Mouse (Mus musculus) stomach, embryonic 16.5 days (tissue): ENCODE results near the gene Pcp2. TPM values are rescaled to one million over a fixed set of nuclear protein-coding genes. Genes with fewer than 3 reads are reported as not detected.

Experiments
- ATAC-seq: fragments of 200-750 bp; cut with Nextera tagmentation; 2 replicates; pipeline ENCODE4 v1.8.0; 2017; ENCODE audit warnings: moderate number of reproducible peaks, moderate TSS enrichment; ENCODE audit not compliant: insufficient read depth, low FRiP score
- H3K27ac ChIP-seq: fragments of 300-500 bp; sonication (generic); 2 replicates; pipeline ENCODE4 v1.5.1; 2014; ENCODE audit warnings: low read length
- H3K27me3 ChIP-seq: fragments of 300-500 bp; sonication (generic); 2 replicates; pipeline ENCODE4 v1.6.1; 2014; ENCODE audit warnings: low read length, control low read depth, mixed read lengths; ENCODE audit not compliant: control insufficient read depth, insufficient read depth
- H3K36me3 ChIP-seq: fragments of 300-500 bp; sonication (generic); 2 replicates; pipeline ENCODE4 v1.6.1; 2014; ENCODE audit warnings: low read length; ENCODE audit not compliant: control insufficient read depth, insufficient read depth
- H3K4me1 ChIP-seq: fragments of 300-500 bp; sonication (generic); 2 replicates; pipeline ENCODE4 v1.6.1; 2014; ENCODE audit warnings: low read length, control low read depth, mixed read lengths; ENCODE audit not compliant: control insufficient read depth, insufficient read depth
- H3K4me2 ChIP-seq: fragments of 300-500 bp; sonication (generic); 2 replicates; pipeline ENCODE4 v1.6.1; 2014; ENCODE audit warnings: low read depth, low read length, mixed read lengths
- H3K4me3 ChIP-seq: fragments of 300-500 bp; sonication (generic); replicated peaks from 2 replicates; pipeline ENCODE4 v1.5.1; 2014; ENCODE audit warnings: mild to moderate bottlenecking, low read length
- H3K9ac ChIP-seq: fragments of 300-500 bp; sonication (generic); 2 replicates; pipeline ENCODE4 v1.6.1; 2014; ENCODE audit warnings: low read length
- H3K9me3 ChIP-seq: fragments of 300-500 bp; sonication (generic); replicated peaks from 2 replicates; pipeline ENCODE4 v1.6.1; 2016; ENCODE audit warnings: low read length, control low read depth; ENCODE audit not compliant: control insufficient read depth
- WGBS: fragments of 180-500 bp; shearing (Covaris S2); extraction: QIAGEN DNeasy Blood & Tissue Kit; methylation state at CpG from one replicate; pipeline ENCODE4 v1.1.7; 2014; 5-methylcytosine and 5-hydroxymethylcytosine counted together
- polyA plus RNA-seq: library from polyadenylated mRNA; unstranded; fragments of >200 nt; fragmentation: Nextera tagmentation; extraction: Ambion mirVana; gene quantifications from 2 replicates; pipeline ENCODE4 v1.2.1, GENCODE M21; 2015

Pcp2 gene
- polyA plus RNA-seq, 1 experiment from 2014 or later, result 0.19 TPM

- Histone ChIP-seq H3K9ac (no peak overlapping the region), H3K27me3 (no peaks in the 10 kb centered on the region), H3K9me3 (no peaks in the 10 kb centered on the region), H3K36me3 (no peaks in the 10 kb centered on the region), H3K27ac (no peak overlapping the region), H3K4me3 (no peak overlapping the region), H3K4me1 (no peaks in the 10 kb centered on the region), H3K4me2 (no peak overlapping the region)
- no peak for ATAC-seq
- 66% methylated on average over 11 of the region's 11 CpGs for WGBS
Measured at GRCm38 (mm10) chr8:3654726-3655508, 29.6 kb upstream of the Pcp2 start.

DNA sequence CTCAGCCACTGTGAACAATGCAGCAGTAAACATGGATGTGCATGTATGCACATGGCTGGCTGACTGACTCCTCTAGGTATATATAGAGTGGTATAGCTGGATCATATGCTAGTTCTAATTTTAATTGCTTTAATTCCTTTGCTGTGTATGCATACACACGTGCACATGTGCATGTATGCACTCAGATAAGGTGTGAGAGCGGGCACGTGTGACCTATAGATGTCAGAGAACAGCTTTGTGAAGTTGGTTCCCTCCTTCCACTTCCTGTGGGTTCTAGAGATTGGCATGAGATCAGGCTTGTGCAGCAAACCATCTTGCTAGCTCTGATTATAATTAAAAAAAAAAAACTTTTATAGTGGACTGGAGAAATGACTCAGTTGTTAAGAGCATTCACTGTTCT, 27.5 kb upstream of the Pcp2 start:
- no peak overlapping the region for H3K4me3 ChIP-seq
- no peak overlapping the region for H3K27ac ChIP-seq
- 64% methylated on average over 3 of the region's 3 CpGs for WGBS
- H3K4me2 ChIP-seq, result no peak overlapping the region
- H3K27me3 ChIP-seq, result no peaks in the 10 kb centered on the region
- no peak for ATAC-seq
- no peaks in the 10 kb centered on the region for H3K9me3 ChIP-seq
- no peaks in the 10 kb centered on the region for H3K4me1 ChIP-seq
- H3K9ac ChIP-seq, result no peak overlapping the region
- no peaks in the 10 kb centered on the region for H3K36me3 ChIP-seq

DNA sequence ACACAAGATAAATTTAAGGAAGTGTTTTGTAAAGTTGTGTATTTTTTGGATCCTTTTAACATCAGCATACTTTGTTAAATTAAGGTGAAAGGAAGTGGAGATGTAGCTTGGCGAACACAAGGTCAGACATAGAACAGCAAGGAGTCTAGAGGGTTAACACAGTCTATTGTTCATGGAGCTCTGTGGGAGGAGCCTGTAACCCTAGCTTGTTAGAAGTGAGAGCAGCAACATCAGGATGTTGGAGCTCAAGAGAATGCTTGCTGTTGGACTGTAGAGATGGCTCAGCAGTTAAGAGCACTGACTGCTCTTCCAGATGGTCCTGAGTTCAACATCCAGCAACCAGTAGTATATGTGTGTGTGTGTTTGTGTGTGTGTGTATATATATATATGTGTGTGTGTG, 23.6 kb upstream of the Pcp2 start:
- Histone ChIP-seq H3K4me2 (no peak overlapping the region), H3K4me1 (no peaks in the 10 kb centered on the region), H3K27ac (no peak overlapping the region), H3K4me3 (no peak overlapping the region), H3K9ac (no peak overlapping the region), H3K36me3 (no peaks in the 10 kb centered on the region), H3K27me3 (no peaks in the 10 kb centered on the region), H3K9me3 (no peaks in the 10 kb centered on the region)
- 47% methylated on average over 1 of the region's 1 CpGs for WGBS
- ATAC-seq, result no peak

DNA sequence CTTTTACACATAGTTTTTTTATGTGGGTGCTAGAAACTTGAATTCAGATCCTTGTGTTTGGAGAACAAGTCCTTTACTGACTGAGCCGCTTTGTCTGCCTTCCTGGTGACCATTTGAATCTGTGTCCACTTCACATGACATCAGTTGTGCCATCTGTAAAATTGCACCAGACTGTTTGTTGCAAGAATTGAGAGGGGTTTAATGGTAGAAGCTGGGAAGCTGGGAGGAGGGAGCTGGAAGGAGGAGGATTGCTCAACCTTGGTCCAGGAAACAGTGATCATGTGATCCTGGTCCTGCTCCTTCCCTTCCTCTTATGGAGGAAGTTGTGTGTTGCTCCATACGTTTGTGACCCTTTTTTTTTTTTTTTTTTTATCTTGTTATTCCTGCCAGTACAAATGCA, 22.9 kb upstream of the Pcp2 start:
- Histone ChIP-seq H3K9me3 (no peaks in the 10 kb centered on the region), H3K36me3 (no peaks in the 10 kb centered on the region), H3K27ac (no peak overlapping the region), H3K4me1 (no peaks in the 10 kb centered on the region), H3K9ac (no peak overlapping the region), H3K27me3 (no peaks in the 10 kb centered on the region), H3K4me3 (no peak overlapping the region), H3K4me2 (no peak overlapping the region)
- 54% methylated on average over 2 of the region's 2 CpGs for WGBS
- ATAC-seq, result no peak

DNA sequence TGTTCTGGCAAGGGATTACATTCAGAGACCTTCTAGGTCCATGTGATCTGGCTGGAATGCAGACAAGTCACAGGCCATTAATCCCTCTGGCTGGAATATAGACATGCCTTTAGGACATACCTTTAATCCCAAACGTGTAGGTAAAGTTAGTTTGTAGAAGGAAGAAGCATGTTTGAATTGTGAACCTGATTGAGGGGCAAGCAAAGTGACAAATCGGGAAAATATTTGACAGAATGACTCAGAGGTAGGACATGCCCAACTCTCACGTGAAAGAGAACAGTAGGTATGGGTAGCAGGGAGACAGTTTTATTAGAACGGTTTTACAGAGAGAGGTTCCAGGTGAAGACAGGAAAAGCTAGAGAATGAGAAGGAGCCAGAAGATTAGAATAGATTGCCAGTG, 22.2 kb upstream of the Pcp2 start:
- H3K4me3 ChIP-seq, result no peak overlapping the region
- H3K9ac ChIP-seq, result no peak overlapping the region
- no peaks in the 10 kb centered on the region for H3K36me3 ChIP-seq

GRCm38 (mm10) chr8:3646824-3647531, 21.6 kb upstream of the Pcp2 start:
- Histone ChIP-seq H3K4me2 (no peak overlapping the region), H3K9ac (no peak overlapping the region), H3K27me3 (no peaks in the 10 kb centered on the region), H3K9me3 (no peaks in the 10 kb centered on the region), H3K36me3 (no peaks in the 10 kb centered on the region), H3K4me3 (no peak overlapping the region), H3K27ac (no peak overlapping the region), H3K4me1 (no peaks in the 10 kb centered on the region)
- 79% methylated on average over 6 of the region's 6 CpGs for WGBS
- ATAC-seq, result no peak

More for the DNA sequence above, 22.2 kb upstream of the Pcp2 start:
- no peak for ATAC-seq
- H3K4me2 ChIP-seq, result no peak overlapping the region
- H3K27me3 ChIP-seq, result no peaks in the 10 kb centered on the region
- 63% methylated on average over 4 of the region's 4 CpGs for WGBS
- no peaks in the 10 kb centered on the region for H3K9me3 ChIP-seq
- H3K27ac ChIP-seq, result no peak overlapping the region; the same call in 1 of the 2 replicates
- no peaks in the 10 kb centered on the region for H3K4me1 ChIP-seq

DNA sequence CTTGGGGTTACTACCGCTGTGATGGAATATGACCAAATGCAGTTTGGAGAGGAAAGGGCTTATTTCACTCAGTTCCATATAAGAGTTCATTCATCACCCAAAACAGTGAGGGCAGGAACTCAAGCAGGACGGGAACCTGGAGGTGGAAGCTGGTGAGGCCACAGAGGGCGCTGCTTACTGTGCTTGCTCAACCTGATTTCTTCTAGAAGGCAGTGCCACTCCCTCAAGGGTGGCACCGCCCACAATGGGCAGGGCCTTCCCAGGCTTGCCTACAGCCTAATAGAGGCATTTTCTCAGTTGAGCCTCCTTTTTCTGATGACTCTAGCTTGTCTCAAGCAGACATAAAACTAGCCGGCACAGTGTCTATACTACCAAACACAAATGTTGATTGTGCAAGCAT, 20.5 kb upstream of the Pcp2 start:
- Histone ChIP-seq H3K4me1 (no peaks in the 10 kb centered on the region), H3K4me3 (no peak overlapping the region), H3K4me2 (no peak overlapping the region), H3K27ac (no peak overlapping the region), H3K9ac (no peak overlapping the region), H3K36me3 (no peaks in the 10 kb centered on the region), H3K27me3 (no peaks in the 10 kb centered on the region), H3K9me3 (no peaks in the 10 kb centered on the region)
- peak; percentile 67; the same call in 1 of the 2 replicates for ATAC-seq
- 20% methylated on average over 5 of the region's 5 CpGs for WGBS

DNA sequence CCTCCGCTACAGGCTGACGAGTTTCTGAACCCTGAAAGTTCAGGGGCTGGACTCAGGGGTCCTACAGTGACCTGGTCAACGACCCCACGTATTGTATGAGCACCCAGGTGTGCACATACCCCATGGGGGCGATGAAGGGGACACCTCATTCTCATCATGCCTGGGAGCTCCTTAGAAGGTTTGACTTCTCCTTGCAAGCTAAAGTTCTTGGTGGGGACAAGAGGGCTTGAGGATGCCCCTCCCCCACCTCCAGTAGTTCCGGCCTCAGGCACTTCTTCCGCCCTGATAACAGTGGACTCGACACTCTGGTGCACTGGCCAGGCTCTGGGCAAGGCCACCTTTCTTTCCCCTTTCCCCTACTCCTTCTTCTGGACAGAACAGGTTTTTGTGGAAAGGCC, 6.1 kb upstream of the Pcp2 start:
- H3K4me2 ChIP-seq, result peak overlapping the region; percentile 84
- no peaks in the 10 kb centered on the region for H3K4me1 ChIP-seq
- H3K9ac ChIP-seq, result peak overlapping the region; percentile 81
- no peaks in the 10 kb centered on the region for H3K27me3 ChIP-seq
- H3K27ac ChIP-seq, result 0 out of 2 replicates have a peak overlapping the region, but pooled peaks have one; percentile 16
- WGBS, result 9% methylated on average over 8 of the region's 8 CpGs
- peak overlapping the region; percentile 66 for H3K4me3 ChIP-seq
- peak; percentile 61; the same call in 1 of the 2 replicates for ATAC-seq
- H3K36me3 ChIP-seq, result 0 out of 2 replicates have a peak, but pooled peaks cover 5% of the 10 kb centered on the region
- no peaks in the 10 kb centered on the region for H3K9me3 ChIP-seq
